Mouse (Mus musculus) adrenal gland (tissue): ENCODE results near the gene Lrfn4.

Source experiments
- intact Hi-C: fragments of 180-260 bp; cut with DNase I; formaldehyde crosslinking; loops from one replicate; pipeline ENCODE4 v1.15.1; 2025
- long read RNA-seq, 2 experiments: library from polyadenylated mRNA; unstranded; transcript quantifications; one replicate each; pipeline ENCODE4 v2.0.0; 2020; ENCODE audit warnings: borderline replicate concordance in 1 of 2; ENCODE audit not compliant: insufficient replicate concordance in 1 of 2

The Lrfn4 gene
- long read RNA-seq, experiment 1 = 0 reads
- long read RNA-seq, experiment 2, partial matches to known transcripts = 0 of 2 reads
- long read RNA-seq, experiment 2, other reads (novel, unspliced or antisense) = 0 of 2 reads

DNA sequence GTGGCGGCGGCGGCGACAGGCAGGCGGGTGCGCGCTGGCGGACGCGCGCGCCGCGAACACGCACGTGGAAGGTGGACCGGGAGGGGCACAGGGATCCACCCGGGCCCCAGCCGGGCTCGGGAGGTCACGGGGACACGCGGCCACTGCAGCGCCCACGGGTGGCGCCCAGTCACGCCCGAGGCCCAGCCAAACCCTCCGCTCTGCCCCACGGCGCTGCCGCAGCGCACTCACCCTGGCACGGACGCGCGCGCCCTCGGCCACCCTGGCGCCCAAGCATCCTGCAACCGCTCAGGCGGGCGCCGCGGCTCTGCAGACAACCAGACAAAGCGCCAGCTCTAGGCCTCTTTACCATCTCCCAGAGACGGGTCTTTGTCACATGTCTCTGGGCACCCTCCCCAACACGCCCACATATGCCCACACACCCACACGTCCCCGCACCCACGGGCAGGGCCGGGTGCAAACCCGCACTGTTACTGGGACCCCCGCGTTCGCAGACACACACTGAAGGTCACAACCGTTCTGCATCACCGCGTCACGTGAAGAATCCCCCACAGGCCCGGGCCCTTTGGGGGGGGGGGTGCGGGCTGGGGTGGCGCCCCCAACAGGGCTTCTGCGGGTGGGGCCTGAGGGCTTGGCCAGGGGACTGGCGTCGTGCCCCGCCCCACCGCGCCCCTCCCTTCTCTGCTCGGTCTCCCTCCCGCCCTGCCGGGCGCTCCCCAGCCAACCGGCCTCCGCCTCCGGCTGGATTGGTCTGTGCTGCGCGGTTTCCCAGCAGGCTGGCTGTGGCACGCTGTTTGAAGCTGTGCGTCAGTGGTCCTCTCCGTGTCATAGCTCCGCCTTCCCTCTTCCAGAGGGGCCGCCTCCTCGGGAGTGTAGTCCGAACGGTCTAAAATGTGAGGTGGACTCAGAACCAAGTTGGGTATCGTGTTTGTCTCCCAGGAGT lies at the start of gene Lrfn4:
Lrfn4 (minus strand) TSS at position 517 of the 943 bp plus-strand sequence.
- intact Hi-C loops = loop anchor here (5.0 kb wide), 1 partner anchor 118 kb away; the partner anchor contains the start of gene 2010003K11Rik

DNA sequence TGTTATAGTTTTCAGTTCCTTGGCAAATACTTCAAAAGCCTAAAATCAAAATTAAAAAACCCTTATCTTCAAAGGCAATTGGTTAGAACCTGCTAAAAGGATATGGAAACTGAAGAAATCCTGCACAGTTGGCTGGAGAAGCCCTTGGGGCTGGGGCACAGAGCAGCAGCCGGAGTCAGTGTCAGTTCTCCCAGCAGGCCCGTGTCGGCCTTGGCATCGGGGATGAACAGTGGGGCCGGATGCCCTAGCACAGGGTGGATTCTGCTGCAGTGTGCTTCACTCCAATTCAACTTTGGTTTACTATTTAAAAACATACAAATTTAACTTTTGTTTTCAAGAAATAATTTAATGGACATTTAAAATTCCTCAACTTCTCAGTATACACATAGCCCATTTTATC lies 42.7 kb upstream of the Lrfn4 start:
- intact Hi-C loops = no loop called here

DNA sequence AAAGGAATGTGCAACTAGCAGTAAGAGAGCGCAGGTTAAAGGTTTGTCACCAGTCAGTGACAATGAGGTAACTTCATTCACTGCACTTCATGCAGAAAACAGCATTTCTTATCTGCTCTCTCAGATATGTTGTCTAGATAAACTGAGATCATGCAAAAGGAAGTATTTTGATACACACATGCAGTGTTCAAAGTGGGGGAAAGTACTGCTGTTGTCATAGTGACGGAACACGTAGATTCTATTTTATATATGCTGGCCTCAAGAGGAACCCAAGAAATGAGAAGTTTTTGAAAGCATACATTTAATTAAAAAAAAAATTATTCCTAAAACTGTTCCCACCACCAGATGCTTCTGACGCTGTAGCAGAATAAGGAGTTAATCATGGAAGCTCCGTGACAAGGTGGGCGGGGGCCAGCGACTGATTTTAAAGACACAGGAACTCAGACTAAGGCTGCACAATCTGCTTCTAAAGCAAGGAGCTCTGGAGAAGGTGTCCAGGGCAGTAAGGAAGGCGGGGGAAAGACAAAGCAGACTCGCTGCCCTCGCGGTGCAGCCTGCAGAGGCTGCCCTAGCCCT lies 31.5 kb upstream of the Lrfn4 start:
- intact Hi-C loops = loop anchor here (5.0 kb wide), 1 partner anchor 95 kb away; no protein-coding TSS in a partner anchor

DNA sequence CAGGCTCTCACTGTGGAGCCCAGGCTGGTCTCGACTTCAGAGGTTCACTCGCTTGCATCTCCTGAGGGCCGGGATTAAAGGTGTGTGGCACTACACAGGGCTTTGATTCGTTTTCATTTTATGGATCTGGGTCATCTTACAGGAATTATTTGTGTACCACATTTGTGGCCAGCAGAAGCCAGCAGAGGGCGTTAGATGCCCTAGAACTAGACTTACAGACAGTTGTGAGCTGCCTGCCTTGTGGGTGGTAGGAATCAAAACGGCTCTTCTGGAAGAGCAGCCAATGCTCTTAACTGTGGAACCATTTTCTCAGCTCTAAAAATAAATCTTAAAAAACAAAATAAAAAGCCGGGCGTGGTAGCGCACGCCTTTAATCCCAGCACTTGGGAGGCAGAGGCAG lies 28.8 kb upstream of the Lrfn4 start:
- intact Hi-C loops = no loop called here

DNA sequence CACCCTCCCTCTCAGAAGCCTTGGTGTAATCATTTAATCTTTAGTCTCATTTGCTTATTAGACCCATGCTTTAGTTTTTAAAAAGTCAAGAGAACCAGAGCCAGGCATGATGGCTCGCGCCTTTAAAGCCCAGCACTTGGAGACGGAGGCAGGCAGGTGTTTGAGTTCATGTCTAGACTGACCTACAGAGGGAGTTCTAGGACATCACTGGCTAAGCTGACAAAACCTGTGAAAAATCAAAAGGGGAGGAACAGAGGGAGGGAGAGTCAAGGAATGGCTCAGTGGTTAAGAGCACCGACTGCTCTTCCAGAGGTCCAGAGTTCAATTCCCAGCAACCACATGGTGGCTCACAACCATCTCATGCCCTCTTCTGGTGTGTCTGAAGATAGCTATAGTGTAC lies 20.5 kb upstream of the Lrfn4 start:
- intact Hi-C loops = loop anchor here (10.0 kb wide), 2 partner anchors 219 to 329 kb away; partner anchors contain the start of genes Ctsf and Mrpl11

DNA sequence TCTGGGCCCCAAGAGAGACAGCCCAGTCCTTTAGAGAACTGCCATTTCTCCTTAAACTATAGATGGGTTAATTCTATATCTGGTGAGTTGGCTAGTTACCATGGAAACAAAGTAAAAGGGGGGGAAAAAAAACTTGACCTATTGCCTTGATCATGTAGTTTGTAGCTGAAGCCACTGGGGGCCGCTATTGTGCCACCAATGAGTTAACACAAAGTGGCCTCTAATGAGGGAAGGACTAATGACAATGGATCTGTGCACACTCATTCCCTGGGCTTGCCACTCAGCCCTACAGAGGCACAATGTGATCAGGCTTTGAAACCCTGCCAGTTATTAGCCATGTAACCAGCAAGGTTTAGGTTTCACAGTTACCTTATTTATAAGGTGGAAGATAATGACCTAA lies 13.4 kb upstream of the Lrfn4 start:
- intact Hi-C loops = loop anchor here (5.0 kb wide), 1 partner anchor 118 kb away; no protein-coding TSS in a partner anchor

DNA sequence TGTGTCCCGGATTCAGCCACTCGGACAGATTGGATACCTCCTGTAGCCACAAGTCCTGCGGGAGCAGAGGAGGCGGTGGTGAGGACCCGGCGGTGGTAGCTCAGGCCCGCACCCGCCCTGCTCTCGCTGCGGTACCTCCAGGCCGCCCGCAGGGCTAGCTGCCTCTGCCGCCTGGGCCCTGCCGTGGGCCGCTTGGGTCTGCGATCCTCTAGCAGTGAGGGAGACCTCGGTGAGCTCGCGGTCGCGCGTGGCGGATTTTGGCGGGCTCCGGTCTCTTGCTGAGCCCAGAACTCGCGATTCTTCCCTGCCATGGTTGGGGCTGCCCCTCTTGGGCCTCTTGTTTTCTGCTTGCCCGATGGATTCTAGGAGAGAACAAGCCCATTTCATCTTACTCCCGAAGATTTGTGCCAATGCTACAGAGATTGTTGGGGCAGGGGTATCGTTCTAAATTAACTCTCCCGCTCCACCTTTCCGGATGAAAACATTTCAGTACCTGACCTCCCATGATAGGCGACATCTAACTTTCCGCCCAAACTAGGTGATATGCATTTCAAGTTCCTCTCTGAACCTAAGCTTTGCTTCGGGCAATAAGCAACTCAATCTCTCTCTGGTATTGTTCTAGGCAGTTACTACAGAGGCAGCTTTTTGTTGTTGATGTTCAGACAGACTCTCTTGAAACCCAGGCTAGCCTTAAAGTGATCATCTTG lies 10.5 kb upstream of the Lrfn4 start:
- intact Hi-C loops = loop anchor here (5.0 kb wide), 1 partner anchor 121 kb away; no protein-coding TSS in a partner anchor

DNA sequence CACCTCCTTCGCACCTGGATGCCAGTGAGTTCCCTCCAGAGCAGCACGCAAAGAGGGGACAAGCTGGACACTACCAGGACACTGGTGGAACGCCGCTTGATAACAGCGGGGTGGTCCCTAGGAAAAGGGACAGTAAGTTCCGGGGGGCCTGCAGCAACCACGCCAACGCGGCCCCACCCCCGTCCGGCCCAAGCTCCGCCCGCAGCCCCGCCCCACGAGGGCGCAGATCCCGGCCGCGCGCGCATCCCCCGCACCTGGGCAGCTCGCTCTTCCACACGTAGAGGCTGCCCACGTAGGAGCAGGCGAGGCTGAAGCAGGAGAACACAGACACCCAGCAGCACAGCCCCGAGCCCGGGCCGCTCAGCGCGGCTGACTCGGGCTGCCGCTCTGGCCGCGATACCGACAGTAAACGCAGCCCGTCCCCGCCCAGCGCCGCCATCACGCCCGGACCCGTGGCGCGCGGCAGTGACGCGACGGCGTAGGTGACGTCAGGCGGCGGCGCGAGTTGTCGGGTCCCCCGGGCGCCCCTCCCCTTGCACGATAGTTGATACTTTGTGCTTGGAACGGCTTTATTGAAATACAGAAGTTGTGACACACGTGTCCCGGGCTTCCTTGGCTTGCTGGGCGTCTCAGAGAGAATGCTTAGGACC lies 9.8 kb upstream of the Lrfn4 start, which contains the start of gene Rce1:
Rce1 (minus strand) TSS at position 463 of the 650 bp plus-strand sequence.
- intact Hi-C loops = loop anchor here (5.0 kb wide), 1 partner anchor 122 kb away; no protein-coding TSS in a partner anchor

DNA sequence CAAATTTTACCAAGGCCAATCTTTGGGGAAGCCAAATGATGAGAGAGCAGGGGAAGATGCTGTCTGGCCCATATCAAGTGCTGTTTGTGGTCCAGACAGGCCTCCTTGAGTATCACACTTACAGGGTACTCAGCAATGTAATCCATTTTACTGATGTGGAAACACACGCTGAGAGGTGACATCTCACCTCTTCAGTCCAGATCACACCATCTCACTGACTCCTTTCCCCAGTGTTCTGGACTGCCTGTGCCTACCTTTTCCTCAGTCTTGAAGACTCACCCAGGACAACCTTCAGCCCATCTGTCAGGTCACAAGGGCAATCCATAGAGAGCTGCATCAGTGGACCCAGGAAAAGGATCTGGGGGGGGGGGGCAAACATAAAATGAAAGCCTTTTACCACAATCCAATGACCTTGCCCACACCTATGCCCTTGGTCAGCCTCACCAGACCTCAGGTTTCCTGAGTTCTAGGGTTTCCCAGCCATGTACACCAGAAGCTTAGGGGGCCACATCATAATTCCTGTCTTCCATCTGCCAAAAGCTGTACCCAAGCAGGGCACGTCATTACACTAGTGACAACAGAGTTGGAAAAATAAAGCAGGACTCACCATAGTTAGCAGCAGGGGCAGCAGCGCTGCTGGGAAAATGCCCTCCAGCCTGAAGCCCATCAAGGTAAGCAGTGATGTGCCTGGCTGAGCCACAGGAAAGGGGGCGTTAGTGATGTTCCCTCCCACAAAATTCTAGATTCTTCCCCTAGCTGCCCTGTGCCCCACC lies 9.1 kb upstream of the Lrfn4 start:
- intact Hi-C loops = loop anchor here (5.0 kb wide), 1 partner anchor 123 kb away; no protein-coding TSS in a partner anchor

DNA sequence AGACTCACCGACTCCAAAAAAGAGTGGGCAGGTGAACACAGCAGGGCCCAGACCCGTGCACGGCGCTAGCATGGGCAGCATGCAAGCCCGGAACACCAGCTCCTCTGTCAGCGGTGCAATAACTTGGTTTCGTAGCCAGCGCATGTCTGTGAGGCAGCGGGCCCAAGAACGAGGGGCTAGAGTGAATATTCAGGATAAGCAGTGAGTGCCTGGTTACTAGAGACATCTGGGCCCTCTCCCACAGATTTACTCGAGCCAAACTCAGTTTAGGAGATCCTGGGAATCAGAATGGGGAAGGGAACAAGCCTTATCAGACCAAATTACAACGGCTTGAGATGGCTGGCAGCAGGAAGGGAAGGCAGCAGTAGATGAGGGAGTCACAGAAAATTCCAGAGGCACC lies 8.5 kb upstream of the Lrfn4 start:
- intact Hi-C loops = no loop called here

DNA sequence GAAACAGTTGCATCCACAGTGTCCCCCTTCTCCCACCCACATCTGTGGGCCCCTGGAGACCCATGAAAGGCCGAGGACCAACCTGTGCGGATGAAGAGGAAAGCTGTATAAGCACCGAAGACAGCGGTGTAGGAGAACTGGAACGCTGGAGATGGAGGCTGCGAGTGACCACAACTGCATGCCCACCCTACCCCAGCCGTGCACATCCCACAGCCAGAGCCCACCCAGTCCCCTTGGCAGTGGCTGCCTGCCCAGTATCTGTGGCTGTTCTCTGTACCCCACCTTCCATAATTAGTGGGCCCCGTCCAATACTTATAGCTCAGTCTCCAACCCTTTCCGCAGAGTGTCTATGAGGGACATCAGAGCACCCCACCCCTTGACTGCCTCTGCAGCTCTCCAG lies 8.0 kb upstream of the Lrfn4 start:
- intact Hi-C loops = no loop called here

DNA sequence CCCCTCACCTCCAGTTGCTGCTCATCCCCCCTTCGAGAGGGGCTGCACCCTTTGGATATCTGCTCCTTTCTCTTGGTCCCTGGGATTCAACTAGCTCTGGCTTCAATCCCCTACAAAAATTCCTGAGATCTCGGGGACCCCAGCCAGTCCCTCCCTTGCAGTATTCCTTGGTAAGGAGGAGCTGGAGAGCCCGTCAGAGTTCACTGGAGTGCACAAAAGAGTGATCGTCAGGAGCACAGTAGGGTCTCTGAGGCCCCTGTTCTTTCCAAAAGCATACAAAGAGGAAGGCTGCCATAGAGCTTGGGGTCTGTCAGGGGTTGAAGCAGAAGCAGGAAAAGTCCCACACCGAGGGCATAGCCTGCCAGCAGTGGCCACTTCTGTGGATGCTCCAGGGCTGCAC lies 7.3 kb upstream of the Lrfn4 start:
- intact Hi-C loops = no loop called here

DNA sequence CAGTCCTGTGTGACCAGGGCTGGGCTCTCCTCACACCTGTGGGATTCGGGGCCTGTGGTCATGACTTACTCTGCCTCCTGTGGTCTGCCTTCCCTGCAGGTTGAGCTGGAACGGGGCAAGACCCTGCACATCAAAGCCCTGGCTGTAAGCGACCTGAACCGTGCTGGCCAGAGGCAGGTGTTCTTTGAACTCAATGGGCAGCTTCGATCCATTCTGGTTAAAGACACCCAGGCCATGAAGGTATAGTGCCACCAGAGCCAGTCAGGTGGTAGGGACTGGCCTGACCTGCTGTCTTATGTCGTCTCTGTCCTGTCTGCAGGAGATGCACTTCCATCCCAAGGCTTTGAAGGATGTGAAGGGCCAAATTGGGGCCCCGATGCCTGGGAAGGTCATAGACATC lies 5.3 kb upstream of the Lrfn4 start:
- intact Hi-C loops = no loop called here

DNA sequence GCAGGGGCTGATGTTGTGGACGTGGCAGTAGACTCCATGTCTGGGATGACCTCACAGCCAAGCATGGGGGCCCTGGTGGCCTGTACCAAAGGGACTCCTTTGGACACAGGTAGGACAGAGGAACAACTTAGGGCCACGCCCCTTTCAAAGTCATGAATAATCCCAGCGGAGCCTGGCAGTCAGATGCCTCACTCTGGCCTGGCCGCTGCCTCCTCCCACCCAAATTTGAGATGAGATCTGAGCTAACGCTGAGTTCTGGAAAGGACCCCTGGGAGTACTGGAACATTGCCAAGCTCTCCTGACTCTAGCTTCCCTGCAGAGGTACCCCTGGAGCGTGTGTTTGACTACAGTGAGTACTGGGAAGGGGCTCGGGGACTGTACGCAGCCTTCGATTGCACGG lies 4.0 kb upstream of the Lrfn4 start:
- intact Hi-C loops = loop anchor here (5.0 kb wide), 1 partner anchor 122 kb away; the partner anchor contains the start of gene 2010003K11Rik

DNA sequence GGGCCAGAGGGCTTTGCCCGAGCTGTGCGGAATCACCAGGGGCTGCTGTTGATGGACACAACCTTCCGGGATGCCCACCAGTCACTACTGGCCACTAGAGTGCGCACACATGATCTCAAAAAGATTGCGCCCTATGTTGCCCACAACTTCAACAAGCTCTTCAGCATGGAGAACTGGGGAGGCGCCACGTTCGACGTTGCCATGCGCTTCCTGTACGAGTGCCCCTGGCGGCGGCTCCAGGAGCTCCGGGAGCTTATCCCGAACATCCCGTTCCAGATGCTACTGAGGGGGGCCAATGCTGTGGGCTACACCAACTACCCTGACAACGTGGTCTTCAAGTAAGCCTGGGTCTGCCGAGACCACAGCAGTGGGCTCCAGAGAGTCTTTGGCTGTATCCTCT lies 2.7 kb upstream of the Lrfn4 start:
- intact Hi-C loops = loop anchor here (5.0 kb wide), 1 partner anchor 121 kb away; the partner anchor contains the start of gene 2010003K11Rik

DNA sequence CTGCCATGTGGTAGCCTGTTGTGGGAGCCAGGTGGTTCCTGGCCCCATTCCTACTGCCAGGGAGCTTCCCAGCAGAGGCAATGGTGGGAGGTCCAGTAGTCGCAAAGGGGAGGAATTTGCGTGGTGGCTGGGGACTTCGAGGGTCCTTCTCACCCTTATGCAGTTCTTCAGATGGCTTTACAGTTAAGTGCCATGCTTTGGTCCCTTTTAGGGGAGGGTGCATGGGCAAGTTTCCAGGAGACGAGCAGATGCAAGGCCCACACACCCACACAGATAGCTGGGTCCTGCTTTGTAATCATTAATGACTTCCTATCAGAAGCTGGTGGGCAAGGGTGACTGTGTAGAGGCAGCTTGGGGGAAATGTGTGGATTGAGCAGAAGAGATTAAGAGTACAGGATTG lies 1.1 kb upstream of the Lrfn4 start:
- intact Hi-C loops = loop anchor here (5.0 kb wide), 1 partner anchor 119 kb away; the partner anchor contains the start of gene 2010003K11Rik

DNA sequence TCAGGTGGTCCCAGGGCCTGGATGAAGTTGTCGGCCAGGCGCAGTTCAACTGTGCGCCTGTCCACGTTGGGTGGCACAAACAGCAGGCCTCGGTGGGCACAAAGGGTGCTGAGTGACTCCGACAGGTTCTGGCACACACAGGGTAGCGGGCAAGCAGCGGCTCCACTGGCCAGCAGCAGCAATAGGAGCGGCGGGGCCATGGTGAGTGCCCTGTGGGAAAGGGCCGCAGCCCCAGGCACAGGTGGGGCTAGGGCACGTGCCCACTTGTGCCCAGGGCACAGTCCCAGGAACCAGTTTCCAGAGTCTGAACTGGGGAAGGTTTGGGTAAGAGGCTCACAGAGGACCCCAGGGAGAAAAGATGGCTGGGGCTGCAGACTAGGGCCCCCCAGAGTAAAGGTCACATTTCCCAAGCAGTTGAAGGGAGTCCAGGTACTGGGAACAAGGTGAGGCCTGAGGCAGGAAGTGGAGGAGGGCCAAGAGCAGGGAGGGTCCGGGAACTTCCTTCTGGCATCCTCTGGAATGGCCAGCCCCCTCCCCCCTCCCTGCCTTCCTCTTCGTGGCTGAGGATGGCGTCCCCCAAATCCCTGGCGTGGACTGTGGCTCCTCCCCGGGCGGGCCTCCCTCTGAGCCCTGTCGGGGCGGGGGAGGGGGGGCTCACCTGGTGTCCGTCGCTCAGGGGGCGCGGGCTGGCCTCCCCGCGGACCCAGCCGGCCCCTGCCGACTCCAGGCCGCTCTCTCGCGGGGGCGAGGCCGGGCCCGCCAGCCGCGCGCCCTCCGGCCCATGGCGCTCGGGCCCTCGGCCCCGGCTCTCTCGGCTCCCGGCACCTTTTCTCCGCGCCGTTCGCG lies 939 bp downstream of the Lrfn4 start:
- intact Hi-C loops = loop anchor here (5.0 kb wide), 1 partner anchor 117 kb away; the partner anchor contains the start of gene 2010003K11Rik

DNA sequence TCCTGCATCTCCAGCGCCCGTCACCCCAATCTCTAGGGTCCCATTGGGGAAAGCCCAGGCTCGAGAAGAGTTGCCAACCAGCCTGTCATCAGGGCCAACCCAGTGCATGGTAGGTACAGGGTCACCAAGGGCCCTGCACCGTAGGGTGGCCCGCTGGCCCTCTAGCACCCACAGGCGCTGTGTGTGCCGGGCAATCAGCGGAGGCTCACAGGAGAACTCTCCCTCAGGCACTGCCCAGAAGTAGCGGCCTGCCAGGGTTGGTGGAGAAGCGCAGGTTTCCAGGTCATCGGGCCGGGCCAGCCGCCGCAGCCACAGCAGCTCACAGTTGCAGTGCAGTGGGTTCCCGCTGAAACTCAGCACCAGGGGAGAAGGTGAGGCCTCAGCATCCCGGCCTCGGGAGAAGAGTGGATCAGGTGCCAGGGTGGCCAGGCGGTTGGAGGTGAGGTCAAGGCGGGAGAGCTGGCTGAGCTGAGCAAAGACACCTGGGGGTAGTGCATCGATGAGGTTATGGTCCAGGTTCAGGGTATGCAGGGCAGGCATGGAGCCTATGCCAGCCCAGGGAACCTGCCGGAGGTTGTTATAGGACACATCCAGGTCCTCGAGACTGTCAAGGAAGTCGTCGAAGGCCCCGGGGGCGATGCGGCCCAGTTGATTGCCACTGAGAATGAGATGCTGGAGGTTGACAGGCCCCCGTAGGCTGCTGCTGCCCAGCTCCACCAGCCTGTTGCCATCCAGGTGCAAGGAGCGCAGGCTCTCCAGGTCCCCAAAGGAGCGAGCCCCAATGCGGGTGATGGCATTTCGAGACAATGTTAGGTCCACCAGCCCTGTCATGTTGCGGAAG lies 1.8 kb downstream of the Lrfn4 start:
- intact Hi-C loops = no loop called here
